Mouse (Mus musculus) bone marrow, adult 2 months (tissue): ENCODE measurements around the gene Zfp579.

Source experiments
- CTCF ChIP-seq: fragments of 200-500 bp; IDR thresholded peaks from 2 replicates; pipeline ENCODE4 v1.5.1; 2011; ENCODE audit warnings: low read length, control low read depth; ENCODE audit not compliant: control insufficient read depth, insufficient read depth
- POLR2A ChIP-seq: fragments of 200-500 bp; IDR thresholded peaks from 2 replicates; pipeline ENCODE4 v1.6.1; 2011; ENCODE audit warnings: low read depth, mild to moderate bottlenecking, control low read depth, low read length, borderline replicate concordance; ENCODE audit not compliant: control insufficient read depth

DNA sequence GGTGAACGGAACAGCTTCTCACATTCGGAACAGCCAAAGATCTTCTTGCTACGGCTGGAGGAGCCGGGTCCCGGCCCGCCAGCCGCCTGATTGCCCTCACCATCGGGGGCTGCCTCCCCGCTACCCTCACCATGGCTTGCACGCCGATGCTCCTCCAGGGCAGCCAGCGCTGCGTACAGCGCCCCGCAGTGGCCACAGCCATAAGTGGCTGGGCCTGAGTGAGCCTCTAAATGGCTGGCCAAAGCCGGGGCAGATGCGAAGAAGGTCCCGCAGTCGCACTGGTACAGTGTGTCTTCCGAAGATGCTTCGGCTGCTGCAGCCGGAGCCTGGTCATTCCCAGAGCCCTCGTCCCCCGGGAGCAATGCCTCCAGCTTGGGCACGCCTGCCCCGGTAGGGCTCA lies 12.3 kb upstream of the Zfp579 start:
- no peak for TF ChIP-seq POLR2A
- no peak for TF ChIP-seq CTCF
